In genomic region chr5:13931011-13931410, GRCm38 (mm10) we compare ENCODE assay signal across 26 mouse cellular contexts.
"Had no signal": no experiment of that assay in that cellular context is flagged by ENCODE, and none has a peak within 500 bp of the region (broad histone marks: within the 10 kb centered on the region; RNA-seq: fewer than 3 reads in every experiment).

No protein-coding gene starts in this region.

- H3K9ac ChIP-seq: heart, embryonic 13.5 days; heart, embryonic 15.5 days; hindbrain, embryonic 13.5 days; hindbrain, embryonic 15.5 days; kidney, embryonic 15.5 days; limb, embryonic 13.5 days; limb, embryonic 15.5 days; liver, embryonic 12.5 days; liver, embryonic 14.5 days had no signal

- DNase-seq: gastrocnemius, postnatal 14 days; gastrocnemius, postnatal 36 days; heart, adult 11 months; heart, adult 2 months; heart, postnatal 14 days; kidney, adult 11 months; kidney, adult 2 months; kidney, postnatal 14 days; kidney, postnatal 36 days; layer of hippocampus, adult 9-11 months; layer of hippocampus, postnatal 36 days; left cerebral cortex, postnatal 4 days; lung, adult 18-20 months had no signal

- H3K27me3 ChIP-seq: hindbrain, embryonic 13.5 days; hindbrain, embryonic 15.5 days; kidney, embryonic 15.5 days; limb, embryonic 13.5 days; limb, embryonic 15.5 days; liver, embryonic 12.5 days had no signal

- H3K4me3 ChIP-seq: heart, adult 2 months; heart, embryonic 13.5 days; heart, embryonic 15.5 days; hindbrain, embryonic 13.5 days; hindbrain, embryonic 15.5 days; kidney, embryonic 15.5 days; limb, embryonic 13.5 days; limb, embryonic 15.5 days; liver, embryonic 12.5 days had no signal

- H3K4me1 ChIP-seq: heart, embryonic 15.5 days; hindbrain, embryonic 13.5 days; hindbrain, embryonic 15.5 days; kidney, embryonic 15.5 days; limb, embryonic 13.5 days; limb, embryonic 15.5 days; liver, embryonic 12.5 days had no signal

- H3K4me2 ChIP-seq: heart, embryonic 11.5 days; heart, embryonic 13.5 days; heart, embryonic 15.5 days; hindbrain, embryonic 13.5 days; hindbrain, embryonic 15.5 days; kidney, embryonic 15.5 days; limb, embryonic 13.5 days; limb, embryonic 15.5 days; liver, embryonic 12.5 days had no signal

- H3K9me3 ChIP-seq: heart, embryonic 13.5 days; heart, embryonic 15.5 days; hindbrain, embryonic 13.5 days; hindbrain, embryonic 15.5 days; kidney, embryonic 15.5 days; limb, embryonic 13.5 days; limb, embryonic 15.5 days; liver, embryonic 12.5 days had no signal

- H3K36me3 ChIP-seq: heart, embryonic 13.5 days; heart, embryonic 15.5 days; hindbrain, embryonic 13.5 days; hindbrain, embryonic 15.5 days; kidney, embryonic 15.5 days; limb, embryonic 13.5 days; limb, embryonic 15.5 days; liver, embryonic 12.5 days had no signal

- H3K27ac ChIP-seq: heart, adult 2 months; heart, embryonic 13.5 days; heart, embryonic 15.5 days; hindbrain, embryonic 13.5 days; hindbrain, embryonic 15.5 days; hindbrain, postnatal 0 days; kidney, embryonic 15.5 days; kidney, postnatal 0 days; limb, embryonic 13.5 days; limb, embryonic 15.5 days; liver, embryonic 12.5 days; liver, embryonic 14.5 days had no signal

- ATAC-seq: hindbrain, postnatal 0 days; intestine, embryonic 16.5 days; liver, embryonic 12.5 days had no signal
